Mouse (Mus musculus) layer of hippocampus, adult 9-11 months (tissue): ENCODE results near the gene Ttc9c.
"Not testable (repeated sequence)": the region's sequence is repeated elsewhere in the genome, so short reads cannot be mapped to it uniquely, and the experiment has no call there.

Source experiments
- DNase-seq: peaks from one replicate; pipeline ENCODE4 v3.0.0; 2022

The Ttc9c gene

GRCm38 (mm10) chr19:8818801-8819595 lies at the start of gene Ttc9c:
Ttc9c (minus strand) TSS chr19:8819333.
- peak; percentile 99 for DNase-seq

GRCm38 (mm10) chr19:8864265-8864664 lies 45.1 kb upstream of the Ttc9c start:
- no peak for DNase-seq

GRCm38 (mm10) chr19:8859018-8859417 lies 39.9 kb upstream of the Ttc9c start:
- DNase-seq = no peak

- DNase-seq = no peak
Measured at GRCm38 (mm10) chr19:8857689-8858088, 38.6 kb upstream of the Ttc9c start.

- no peak for DNase-seq
Measured at GRCm38 (mm10) chr19:8853117-8853516, 34.0 kb upstream of the Ttc9c start.

- no peak for DNase-seq
Measured at GRCm38 (mm10) chr19:8852236-8852928, 33.2 kb upstream of the Ttc9c start.

GRCm38 (mm10) chr19:8851639-8852038 lies 32.5 kb upstream of the Ttc9c start:
- DNase-seq = no peak

GRCm38 (mm10) chr19:8850402-8850901 lies 31.3 kb upstream of the Ttc9c start, which contains the start of gene Lrrn4cl:
Lrrn4cl (plus strand) TSS chr19:8850768.
- no peak for DNase-seq

- no peak for DNase-seq
Measured at GRCm38 (mm10) chr19:8848356-8848755, 29.2 kb upstream of the Ttc9c start.

GRCm38 (mm10) chr19:8844371-8845129 lies 25.4 kb upstream of the Ttc9c start:
- DNase-seq = peak; percentile 59

GRCm38 (mm10) chr19:8842961-8843360 lies 23.8 kb upstream of the Ttc9c start:
- DNase-seq = no peak

GRCm38 (mm10) chr19:8841012-8841411 lies 21.9 kb upstream of the Ttc9c start:
- no peak for DNase-seq

- DNase-seq = peak; percentile 75
Measured at GRCm38 (mm10) chr19:8839908-8840791, 21.0 kb upstream of the Ttc9c start.

GRCm38 (mm10) chr19:8839103-8839907 lies 20.2 kb upstream of the Ttc9c start, which contains the start of gene Gng3:
Gng3 (minus strand) TSS chr19:8839194.
- peak; percentile 85 for DNase-seq

GRCm38 (mm10) chr19:8838041-8838730 lies 19.1 kb upstream of the Ttc9c start:
- DNase-seq = no peak

GRCm38 (mm10) chr19:8837251-8837791 lies 18.2 kb upstream of the Ttc9c start, which contains the start of gene Bscl2:
Bscl2 (plus strand) TSS chr19:8837467.
- peak; percentile 93 for DNase-seq

GRCm38 (mm10) chr19:8836327-8836726 lies 17.2 kb upstream of the Ttc9c start:
- not testable (repeated sequence) for DNase-seq

GRCm38 (mm10) chr19:8832971-8833370 lies 13.8 kb upstream of the Ttc9c start:
- no peak for DNase-seq

GRCm38 (mm10) chr19:8831262-8831661 lies 12.1 kb upstream of the Ttc9c start:
- no peak for DNase-seq

GRCm38 (mm10) chr19:8830664-8831063 lies 11.5 kb upstream of the Ttc9c start:
- DNase-seq = no peak
